Comparison of ENCODE assay signal across 29 mouse cellular contexts in genomic region chr6:39488292-39488691, GRCm38 (mm10).
DNase-seq lines count a peak whose midpoint lies in the region; TF ChIP-seq lines count a peak whose summit lies in the region.
"Had no signal": no experiment of that assay in that cellular context is flagged by ENCODE, and none has a peak within 500 bp of the region (broad histone marks: within the 10 kb centered on the region; RNA-seq: fewer than 3 reads in every experiment).

No protein-coding gene starts in this region.

- H3K27ac ChIP-seq in left cerebral cortex, adult 2 months: no peak overlapping the region; the same call in 1 of the 2 replicates
- H3K27ac ChIP-seq: forebrain, embryonic 13.5 days; heart, embryonic 10.5 days; heart, embryonic 15.5 days; hindbrain, postnatal 0 days; kidney, postnatal 0 days; liver, embryonic 14.5 days; macrophage; midbrain, embryonic 13.5 days; neural tube, embryonic 15.5 days had no signal

- DNase-seq in layer of hippocampus, adult 11-12 months (ENCODE audit: low spot score): peak; percentile 43
- DNase-seq in layer of hippocampus, postnatal 25 days (ENCODE audit: extremely low spot score in 1 of 2, low spot score in 1 of 2): no peak
- DNase-seq in left cerebral cortex, adult 2 months (ENCODE audit: extremely low spot score in 1 of 2, low spot score in 2 of 2): peak; percentile 42 to 43
- DNase-seq in left cerebral cortex, postnatal 4 days: no peak
- peak; percentile 75 for DNase-seq in brain, adult 2 months (ENCODE audit: low read depth, low spot score)
- peak; percentile 49 for DNase-seq in right cerebral cortex, postnatal 25 days
- no peak for DNase-seq in neural tube, embryonic 10.5 days (ENCODE audit: extremely low spot score, low spot score)
- DNase-seq: adrenal gland, adult 8-10 months; cerebellum, adult 8-10 months; cerebellum, postnatal 36 days; gastrocnemius, postnatal 25 days; heart, adult 11 months; kidney, adult 8-10 months; kidney, postnatal 4 days; lung, adult 2 months; lung, postnatal 10 days; retina, postnatal 1 day; spleen, adult 18-20 months; thymus, adult 18-20 months; thymus, postnatal 25 days had no signal

- no peak overlapping the region for H3K4me3 ChIP-seq in left cerebral cortex, adult 2 months
- H3K4me3 ChIP-seq: forebrain, embryonic 13.5 days; heart, embryonic 10.5 days; heart, embryonic 15.5 days; midbrain, embryonic 13.5 days; neural tube, embryonic 15.5 days had no signal

- intact Hi-C loops in left cerebral cortex, adult 2 months (cut with DNase I): no loop called here
- intact Hi-C loops in left cerebral cortex, postnatal 4 days (cut with DNase I): no loop called here

- no peak for TF ChIP-seq CTCF in left cerebral cortex, adult 2 months (IDR thresholded peaks at IDR 0.05)

Comparison
In these comparisons a context has a peak if more than half of its experiments do, and no peak if none do; other contexts are left out.
1. DNase-seq: peak in layer of hippocampus, adult 11-12 months (single experiment), left cerebral cortex, adult 2 months (2 of 2), brain, adult 2 months (single experiment) and right cerebral cortex, postnatal 25 days (single experiment); none in layer of hippocampus, postnatal 25 days (0 of 2), left cerebral cortex, postnatal 4 days (single experiment) and neural tube, embryonic 10.5 days (single experiment).